Mouse (Mus musculus) cerebellum, adult 2 months (tissue): Measurements from ENCODE around the gene Fut11. TPM values are rescaled to one million over a fixed set of nuclear protein-coding genes. Genes with fewer than 3 reads are reported as not detected.

ENCODE experiments used
- DNase-seq, 2 experiments: peaks; one replicate each; pipeline ENCODE4 v3.0.0; 2021
- H3K27ac ChIP-seq: fragments of 200-500 bp; 2 replicates; pipeline ENCODE4 v1.5.1; 2012; ENCODE audit warnings: low read length, control low read depth, inconsistent platforms; ENCODE audit not compliant: insufficient read depth
- H3K27me3 ChIP-seq: fragments of 200-500 bp; 2 replicates; pipeline ENCODE4 v1.6.1; 2012; ENCODE audit warnings: inconsistent platforms, mild to moderate bottlenecking, low read length, moderate library complexity; ENCODE audit not compliant: control insufficient read depth, insufficient read depth
- H3K4me1 ChIP-seq: fragments of 200-500 bp; 2 replicates; pipeline ENCODE4 v1.6.1; 2011; ENCODE audit warnings: low read length; ENCODE audit not compliant: control insufficient read depth, insufficient read depth
- H3K4me3 ChIP-seq: fragments of 200-500 bp; replicated peaks from 2 replicates; pipeline ENCODE3; 2011; ENCODE audit warnings: mild to moderate bottlenecking, low read depth, low read length, control low read depth; ENCODE audit not compliant: insufficient read depth
- CTCF ChIP-seq: fragments of 200-500 bp; IDR thresholded peaks from 2 replicates; pipeline ENCODE4 v1.5.1; 2011; ENCODE audit warnings: low read depth, mild to moderate bottlenecking, control low read depth, low read length, moderate library complexity, borderline replicate concordance; ENCODE audit not compliant: insufficient read depth
- POLR2A ChIP-seq: fragments of 200-500 bp; IDR thresholded peaks from 2 replicates; pipeline ENCODE4 v1.6.1; 2011; ENCODE audit warnings: low read length, control low read depth, borderline replicate concordance; ENCODE audit not compliant: insufficient read depth
- WGBS: fragments of 180-500 bp; shearing (Covaris S2); methylation state at CpG from one replicate; pipeline ENCODE4 v1.1.7; 2018; 5-methylcytosine and 5-hydroxymethylcytosine counted together
- polyA plus RNA-seq: library from polyadenylated mRNA; depleted of rRNA; stranded (reverse); fragments of >200 nt; gene quantifications from 2 replicates; pipeline ENCODE4 v1.2.3, GENCODE M21; 2012

The Fut11 gene
- polyA plus RNA-seq, 1 experiment: 15.9 TPM

GRCm38 (mm10) chr14:20735892-20736390 is 41.2 kb downstream of the Fut11 start:
- H3K27me3 ChIP-seq: no peaks in the 10 kb centered on the region
- no peak for TF ChIP-seq CTCF
- TF ChIP-seq POLR2A: no peak
- DNase-seq: no peak
- no peak overlapping the region for H3K4me3 ChIP-seq
- peaks cover 3% of the 10 kb centered on the region; the same call in 1 of the 2 replicates for H3K4me1 ChIP-seq
- H3K27ac ChIP-seq: no peak overlapping the region
- WGBS: 68% methylated on average over 13 of the region's 13 CpGs

- 28% methylated on average over 14 of the region's 14 CpGs for WGBS
- peaks cover 3% of the 10 kb centered on the region; the same call in 1 of the 2 replicates for H3K4me1 ChIP-seq
- peak; percentile 60 to 63 for DNase-seq
- H3K27me3 ChIP-seq: no peaks in the 10 kb centered on the region
- TF ChIP-seq CTCF (peak; percentile 66), POLR2A (no peak)
- H3K27ac ChIP-seq: no peak overlapping the region
- H3K4me3 ChIP-seq: no peak overlapping the region
Observed at GRCm38 (mm10) chr14:20737306-20737705, 42.5 kb downstream of the Fut11 start.

- Histone ChIP-seq H3K4me1 (no peaks in the 10 kb centered on the region), H3K4me3 (no peak overlapping the region), H3K27ac (no peak overlapping the region), H3K27me3 (no peaks in the 10 kb centered on the region)
- DNase-seq: no peak
- TF ChIP-seq POLR2A (no peak), CTCF (no peak)
- 78% methylated on average over 8 of the region's 8 CpGs for WGBS
Observed at GRCm38 (mm10) chr14:20738511-20738910, 43.7 kb downstream of the Fut11 start.

DNA sequence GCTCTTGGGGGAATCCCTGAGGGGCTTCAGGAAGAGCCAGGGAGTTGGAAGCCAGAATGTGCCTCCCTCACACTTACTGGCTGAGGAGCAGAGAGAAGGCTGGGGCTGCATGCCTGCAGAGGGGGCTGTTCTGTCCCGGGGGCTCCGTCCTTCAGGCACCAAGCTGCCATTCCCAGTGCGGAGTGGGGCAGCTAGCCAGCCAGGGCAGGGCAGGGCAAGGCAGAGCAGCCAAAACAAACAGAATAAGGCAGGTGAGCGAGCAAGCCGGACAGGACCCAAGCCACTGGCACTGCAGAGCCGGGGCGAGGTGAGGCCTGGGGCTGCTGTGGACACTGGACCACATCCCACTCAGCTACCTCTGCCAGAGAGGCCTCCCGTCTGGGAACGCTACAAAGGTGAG is 46.5 kb downstream of the Fut11 start:
- WGBS: 70% methylated on average over 9 of the region's 9 CpGs
- Histone ChIP-seq H3K4me3 (no peak overlapping the region), H3K4me1 (peaks cover 13% of the 10 kb centered on the region), H3K27ac (no peak overlapping the region), H3K27me3 (no peaks in the 10 kb centered on the region)
- TF ChIP-seq CTCF (no peak), POLR2A (no peak)
- no peak for DNase-seq

DNA sequence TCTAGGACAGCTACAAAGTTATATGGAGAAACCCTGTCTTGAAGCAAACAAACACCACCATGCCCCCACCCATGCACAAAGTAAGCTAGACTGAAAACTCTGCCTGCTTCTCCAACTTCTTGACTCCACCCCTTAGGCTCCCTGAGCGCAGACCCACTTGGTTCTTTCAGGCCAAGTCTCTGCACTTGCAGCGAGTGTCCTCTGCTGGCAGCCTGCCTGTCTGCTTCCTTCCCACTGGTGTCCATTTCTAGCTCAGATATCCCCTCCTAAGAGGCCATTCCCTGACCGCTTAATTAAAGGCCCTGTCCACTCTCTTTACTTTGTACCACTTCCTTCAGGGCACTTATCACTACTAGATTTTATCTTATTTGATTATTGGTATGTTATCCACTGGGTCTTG is 48.8 kb downstream of the Fut11 start:
- no peak overlapping the region for H3K27ac ChIP-seq
- DNase-seq: no peak
- peaks cover 18% of the 10 kb centered on the region for H3K4me1 ChIP-seq
- 69% methylated on average over 3 of the region's 3 CpGs for WGBS
- no peak for TF ChIP-seq CTCF
- no peak for TF ChIP-seq POLR2A
- H3K27me3 ChIP-seq: no peaks in the 10 kb centered on the region
- no peak overlapping the region for H3K4me3 ChIP-seq

GRCm38 (mm10) chr14:20746935-20747334 is 52.2 kb downstream of the Fut11 start:
- WGBS: 82% methylated on average over 3 of the region's 3 CpGs
- no peak for TF ChIP-seq POLR2A
- TF ChIP-seq CTCF: peak; percentile 45; the same call in 1 of the 2 replicates

DNA sequence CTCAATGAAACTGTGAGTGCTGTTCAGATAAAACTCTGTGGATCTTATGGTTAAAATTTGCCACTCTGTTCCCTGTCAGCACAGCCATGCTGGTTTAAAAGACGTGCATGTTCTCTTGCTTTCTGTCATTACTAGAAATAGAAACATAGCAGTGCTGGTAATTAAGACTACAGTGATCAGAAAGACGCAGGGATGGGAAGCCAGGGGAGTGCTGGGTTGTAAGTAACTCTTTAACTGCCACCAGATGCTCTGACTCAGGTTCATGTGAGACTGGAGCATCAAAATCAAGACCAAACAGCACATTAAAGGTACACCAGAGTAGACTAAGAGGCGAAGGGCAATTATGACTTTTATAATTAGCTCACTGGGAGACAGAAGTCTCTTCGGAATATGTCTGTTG is 53.6 kb downstream of the Fut11 start:
- WGBS: 70% methylated on average over 4 of the region's 4 CpGs
- no peak overlapping the region for H3K27ac ChIP-seq
- no peak overlapping the region for H3K4me3 ChIP-seq
- H3K4me1 ChIP-seq: peaks cover 18% of the 10 kb centered on the region
- no peak for TF ChIP-seq CTCF
- no peak for TF ChIP-seq POLR2A
- no peaks in the 10 kb centered on the region for H3K27me3 ChIP-seq
- no peak for DNase-seq

More at GRCm38 (mm10) chr14:20746935-20747334, 52.2 kb downstream of the Fut11 start:
- Histone ChIP-seq H3K27ac (0 out of 2 replicates have a peak overlapping the region, but pooled peaks have one; percentile 28), H3K27me3 (no peaks in the 10 kb centered on the region), H3K4me1 (peaks cover 18% of the 10 kb centered on the region), H3K4me3 (no peak overlapping the region)
- no peak for DNase-seq

DNA sequence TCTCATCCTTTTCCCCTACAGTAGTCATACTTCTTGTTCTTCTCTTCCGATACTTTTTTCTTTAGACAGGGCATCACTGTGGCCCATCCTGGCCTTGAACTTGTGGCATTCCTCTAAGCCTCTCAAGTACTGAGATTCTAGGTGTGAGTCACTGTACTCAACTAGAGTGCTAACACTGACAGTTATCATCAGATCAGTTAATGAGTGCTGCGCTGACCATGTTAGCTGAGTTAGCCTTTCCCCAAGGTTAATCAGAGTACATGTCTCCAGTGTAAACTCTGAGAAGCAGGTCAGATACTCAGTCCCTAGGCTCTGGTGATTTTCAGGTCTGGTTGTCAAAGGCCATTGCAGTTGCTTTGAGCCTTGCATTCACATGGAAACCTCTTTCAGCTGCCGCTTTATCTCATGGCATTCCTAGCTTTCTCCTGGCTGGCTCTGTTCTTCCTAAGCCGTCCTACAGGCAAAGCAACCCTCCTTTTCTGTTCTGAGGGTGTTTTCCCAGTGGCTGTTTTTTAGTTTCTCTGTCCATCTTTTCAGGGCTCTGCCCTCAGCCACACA is 54.8 kb downstream of the Fut11 start:
- WGBS: 92% methylated on average over 4 of the region's 4 CpGs
- H3K4me1 ChIP-seq: peaks cover 18% of the 10 kb centered on the region

More for the DNA sequence above, 54.8 kb downstream of the Fut11 start:
- Histone ChIP-seq H3K27ac (no peak overlapping the region), H3K4me3 (no peak overlapping the region), H3K27me3 (no peaks in the 10 kb centered on the region)
- TF ChIP-seq POLR2A: no peak
- TF ChIP-seq CTCF: no peak
- no peak for DNase-seq
